Mouse (Mus musculus): ENCODE data around the gene BC048507. TPM values are rescaled to one million over a fixed set of nuclear protein-coding genes. Genes with fewer than 3 reads are reported as not detected.
"Not testable (repeated sequence)": the region's sequence is repeated elsewhere in the genome, so short reads cannot be mapped to it uniquely, and the experiment has no call there.

The BC048507 gene
- polyA plus RNA-seq (2016; fragmentation: Nextera tagmentation; extraction: Ambion mirVana), result not detected in 2 replicates

GRCm38 (mm10) chr13:67863026-67863425, at the start of gene BC048507:
BC048507 (plus strand) TSS chr13:67863326.
- ATAC-seq (ENCODE audit: low FRiP score), result no peak
- Histone ChIP-seq H3K9ac (no peak within 1 kb of the TSS), H3K9me3 (replicated peaks) (no peaks in the 10 kb centered on the region; the same call in 1 of the 2 replicates), H3K27me3 (no peaks in the 10 kb centered on the region), H3K36me3 (no peaks in the 10 kb centered on the region), H3K4me1 (no peaks in the 10 kb centered on the region), H3K4me3 (no peak within 1 kb of the TSS), H3K27ac (no peak within 1 kb of the TSS), H3K4me2 (replicated peaks) (no peak within 1 kb of the TSS)
- WGBS, result 86% methylated on average over 11 of the region's 11 CpGs

- Histone ChIP-seq H3K4me3 (peak within 1 kb of the TSS; percentile 75), H3K4me1 (0 out of 2 replicates have a peak, but pooled peaks cover 3% of the 10 kb centered on the region), H3K9me3 (replicated peaks) (peaks cover 6% of the 10 kb centered on the region; the same call in 1 of the 2 replicates), H3K4me2 (replicated peaks) (peak within 1 kb of the TSS; percentile 65), H3K9ac (peak within 1 kb of the TSS; percentile 69), H3K27ac (peak within 1 kb of the TSS; percentile 85), H3K27me3 (no peaks in the 10 kb centered on the region), H3K36me3 (peaks cover 5% of the 10 kb centered on the region; the same call in 1 of the 2 replicates)
- ATAC-seq (ENCODE audit: low FRiP score), result peak; percentile 96
- WGBS, result 4% methylated on average over 31 of the region's 31 CpGs
Observed at GRCm38 (mm10) chr13:67813710-67814660, 49.1 kb upstream of the BC048507 start, which contains the start of gene Zfp273. Zfp273 (plus strand) TSS chr13:67813740.

- Histone ChIP-seq H3K27me3 (no peaks in the 10 kb centered on the region), H3K27ac (no peak overlapping the region), H3K4me3 (no peak overlapping the region), H3K9ac (no peak overlapping the region), H3K4me2 (replicated peaks) (no peak overlapping the region), H3K9me3 (replicated peaks) (peaks cover 12% of the 10 kb centered on the region; the same call in 1 of the 2 replicates), H3K4me1 (0 out of 2 replicates have a peak, but pooled peaks cover 3% of the 10 kb centered on the region), H3K36me3 (peaks cover 28% of the 10 kb centered on the region)
- ATAC-seq (ENCODE audit: low FRiP score), result no peak
- 98% methylated on average over 1 of the region's 1 CpGs for WGBS
Observed at GRCm38 (mm10) chr13:67818636-67819035, 44.5 kb upstream of the BC048507 start.

GRCm38 (mm10) chr13:67830911-67831336, 32.2 kb upstream of the BC048507 start, which contains the start of gene Gm10037:
Gm10037 (plus strand) TSS chr13:67831106.
- Histone ChIP-seq H3K4me1 (no peaks in the 10 kb centered on the region), H3K4me2 (replicated peaks) (peak within 1 kb of the TSS; percentile 74), H3K27me3 (no peaks in the 10 kb centered on the region), H3K27ac (no peak within 1 kb of the TSS), H3K9me3 (replicated peaks) (peaks cover 4% of the 10 kb centered on the region), H3K9ac (peak within 1 kb of the TSS; percentile 66), H3K4me3 (peak within 1 kb of the TSS; percentile 54), H3K36me3 (peaks cover 8% of the 10 kb centered on the region)
- WGBS, result 2% methylated on average over 14 of the region's 14 CpGs
- ATAC-seq (ENCODE audit: low FRiP score), result peak; percentile 85

GRCm38 (mm10) chr13:67833137-67833536, 30.0 kb upstream of the BC048507 start:
- H3K4me2 ChIP-seq (replicated peaks); H3K9me3 ChIP-seq (replicated peaks); H3K4me3 ChIP-seq; H3K27me3 ChIP-seq; H3K4me1 ChIP-seq; H3K9ac ChIP-seq; H3K27ac ChIP-seq; ATAC-seq (ENCODE audit: low FRiP score); H3K36me3 ChIP-seq: not testable (repeated sequence)

- 41% methylated on average over 6 of the region's 6 CpGs for WGBS
- Histone ChIP-seq H3K27ac (no peak overlapping the region), H3K4me3 (peak overlapping the region; percentile 42), H3K36me3 (no peaks in the 10 kb centered on the region), H3K4me1 (0 out of 2 replicates have a peak, but pooled peaks cover 4% of the 10 kb centered on the region), H3K27me3 (no peaks in the 10 kb centered on the region), H3K9ac (no peak overlapping the region), H3K4me2 (replicated peaks) (peak overlapping the region; percentile 70), H3K9me3 (replicated peaks) (no peaks in the 10 kb centered on the region)
- ATAC-seq (ENCODE audit: low FRiP score), result peak; percentile 26; the same call in 1 of the 2 replicates
Observed at GRCm38 (mm10) chr13:67843775-67844118, 19.4 kb upstream of the BC048507 start.

- Histone ChIP-seq H3K9me3 (replicated peaks) (no peaks in the 10 kb centered on the region), H3K36me3 (no peaks in the 10 kb centered on the region), H3K9ac (peak overlapping the region; percentile 51), H3K4me1 (0 out of 2 replicates have a peak, but pooled peaks cover 4% of the 10 kb centered on the region), H3K4me2 (replicated peaks) (peak overlapping the region; percentile 70), H3K27me3 (no peaks in the 10 kb centered on the region), H3K27ac (no peak overlapping the region), H3K4me3 (peak overlapping the region; percentile 42)
- under 1% methylated on average over 14 of the region's 19 CpGs for WGBS
- ATAC-seq (ENCODE audit: low FRiP score), result peak; percentile 75
Observed at GRCm38 (mm10) chr13:67844119-67844852, 18.8 kb upstream of the BC048507 start.

GRCm38 (mm10) chr13:67844853-67845194, 18.3 kb upstream of the BC048507 start:
- Histone ChIP-seq H3K27me3 (no peaks in the 10 kb centered on the region), H3K4me1 (0 out of 2 replicates have a peak, but pooled peaks cover 4% of the 10 kb centered on the region), H3K4me3 (peak overlapping the region; percentile 42), H3K27ac (no peak overlapping the region), H3K36me3 (no peaks in the 10 kb centered on the region), H3K4me2 (replicated peaks) (peak overlapping the region; percentile 70), H3K9me3 (replicated peaks) (no peaks in the 10 kb centered on the region), H3K9ac (peak overlapping the region; percentile 51; the same call in 1 of the 2 replicates)
- peak; percentile 61; the same call in 1 of the 2 replicates for ATAC-seq (ENCODE audit: low FRiP score)
- WGBS, result 16% methylated on average over 8 of the region's 8 CpGs

- H3K9me3 ChIP-seq (replicated peaks), result no peaks in the 10 kb centered on the region
- WGBS, result 93% methylated on average over 3 of the region's 3 CpGs
- H3K36me3 ChIP-seq, result no peaks in the 10 kb centered on the region
- no peak overlapping the region for H3K4me2 ChIP-seq (replicated peaks)
- H3K27ac ChIP-seq, result no peak overlapping the region
- ATAC-seq (ENCODE audit: low FRiP score), result no peak
- H3K4me1 ChIP-seq, result no peaks in the 10 kb centered on the region
- H3K9ac ChIP-seq, result no peak overlapping the region
- no peaks in the 10 kb centered on the region for H3K27me3 ChIP-seq
- no peak overlapping the region for H3K4me3 ChIP-seq
Observed at GRCm38 (mm10) chr13:67850361-67850760, 12.8 kb upstream of the BC048507 start.

GRCm38 (mm10) chr13:67853130-67853529, 10.0 kb upstream of the BC048507 start:
- Histone ChIP-seq H3K36me3 (no peaks in the 10 kb centered on the region), H3K9me3 (replicated peaks) (no peaks in the 10 kb centered on the region), H3K27me3 (no peaks in the 10 kb centered on the region), H3K9ac (no peak overlapping the region), H3K27ac (no peak overlapping the region), H3K4me3 (no peak overlapping the region), H3K4me2 (replicated peaks) (no peak overlapping the region), H3K4me1 (no peaks in the 10 kb centered on the region)
- 86% methylated on average over 6 of the region's 6 CpGs for whole genome bisulfite sequencing
- ATAC-seq (ENCODE audit: low FRiP score), result no peak

- Histone ChIP-seq H3K27me3 (no peaks in the 10 kb centered on the region), H3K4me1 (no peaks in the 10 kb centered on the region), H3K9me3 (replicated peaks) (no peaks in the 10 kb centered on the region), H3K4me3 (no peak overlapping the region), H3K27ac (no peak overlapping the region), H3K9ac (no peak overlapping the region), H3K36me3 (no peaks in the 10 kb centered on the region), H3K4me2 (replicated peaks) (no peak overlapping the region)
- ATAC-seq (ENCODE audit: low FRiP score), result no peak
- 89% methylated on average over 2 of the region's 2 CpGs for WGBS
Observed at GRCm38 (mm10) chr13:67853983-67854382, 9.1 kb upstream of the BC048507 start.

GRCm38 (mm10) chr13:67857317-67857716, 5.8 kb upstream of the BC048507 start:
- no peak overlapping the region for H3K27ac ChIP-seq
- no peak overlapping the region for H3K4me3 ChIP-seq
- whole genome bisulfite sequencing, result 12% methylated on average over 1 of the region's 1 CpGs
- H3K9ac ChIP-seq, result no peak overlapping the region
- ATAC-seq (ENCODE audit: low FRiP score), result no peak
- no peaks in the 10 kb centered on the region for H3K27me3 ChIP-seq
- no peaks in the 10 kb centered on the region for H3K36me3 ChIP-seq
- no peaks in the 10 kb centered on the region for H3K9me3 ChIP-seq (replicated peaks)
- no peak overlapping the region for H3K4me2 ChIP-seq (replicated peaks)
- no peaks in the 10 kb centered on the region for H3K4me1 ChIP-seq
